18 mouse cellular contexts compared by ENCODE assay signal in genomic region chr6:103620880-103621279, GRCm38 (mm10).
"Had no signal": no experiment of that assay in that cellular context is flagged by ENCODE, and none has a peak within 500 bp of the region (broad histone marks: within the 10 kb centered on the region; RNA-seq: fewer than 3 reads in every experiment).

No protein-coding gene starts in this region.

- H3K4me1 ChIP-seq: kidney, embryonic 15.5 days; limb, embryonic 15.5 days; stomach, embryonic 15.5 days had no signal

- H3K4me3 ChIP-seq: kidney, embryonic 15.5 days; left cerebral cortex, adult 2 months; limb, embryonic 12.5 days; limb, embryonic 15.5 days; midbrain, embryonic 13.5 days; stomach, embryonic 15.5 days had no signal

- DNase-seq: kidney, adult 8-10 months; kidney, postnatal 10 days; kidney, postnatal 36 days; layer of hippocampus, postnatal 36 days; liver, postnatal 0 days; lung, embryonic 14.5 days; right cerebral cortex, postnatal 4 days; thymus, postnatal 25 days had no signal

- H3K9ac ChIP-seq: kidney, embryonic 15.5 days; limb, embryonic 12.5 days; limb, embryonic 15.5 days; liver, embryonic 14.5 days; liver, postnatal 0 days; lung, embryonic 14.5 days; midbrain, embryonic 13.5 days; stomach, embryonic 15.5 days had no signal

- H3K9me3 ChIP-seq: kidney, embryonic 15.5 days; limb, embryonic 12.5 days; limb, embryonic 15.5 days; midbrain, embryonic 13.5 days; stomach, embryonic 15.5 days had no signal

- H3K27ac ChIP-seq: kidney, embryonic 15.5 days; left cerebral cortex, adult 2 months; limb, embryonic 12.5 days; limb, embryonic 15.5 days; liver, embryonic 14.5 days; macrophage; midbrain, embryonic 13.5 days; stomach, embryonic 15.5 days had no signal

- ATAC-seq: liver, postnatal 0 days; lung, postnatal 0 days; midbrain, embryonic 13.5 days had no signal

- H3K36me3 ChIP-seq: kidney, embryonic 15.5 days; limb, embryonic 12.5 days; limb, embryonic 15.5 days; midbrain, embryonic 13.5 days; stomach, embryonic 15.5 days had no signal

- H3K27me3 ChIP-seq: kidney, embryonic 15.5 days; limb, embryonic 12.5 days; limb, embryonic 15.5 days; midbrain, embryonic 13.5 days; stomach, embryonic 15.5 days had no signal

- H3K4me2 ChIP-seq: kidney, embryonic 15.5 days; limb, embryonic 12.5 days; limb, embryonic 15.5 days; liver, embryonic 11.5 days; lung, embryonic 14.5 days; midbrain, embryonic 13.5 days; stomach, embryonic 15.5 days had no signal
